Comparison of ENCODE assay signal across 8 mouse cellular contexts in genomic region chr6:89631809-89632562, GRCm38 (mm10). TPM values are rescaled to one million over a fixed set of nuclear protein-coding genes. Genes with fewer than 3 reads are reported as not detected.
DNase-seq lines count a peak whose midpoint lies in the region; ATAC-seq and TF ChIP-seq lines count a peak whose summit lies in the region.

No protein-coding gene starts in this region.

- no peaks in the 10 kb centered on the region for H3K36me3 ChIP-seq in forebrain, postnatal 0 days (ENCODE audit: insufficient read depth)
- no peaks in the 10 kb centered on the region for H3K36me3 ChIP-seq in hindbrain, embryonic 10.5 days

- H3K4me3 ChIP-seq in forebrain, postnatal 0 days (ENCODE audit: low read depth, low read length): no peak overlapping the region
- H3K4me3 ChIP-seq in hindbrain, embryonic 10.5 days: no peak overlapping the region

- H3K9me3 ChIP-seq in forebrain, postnatal 0 days (ENCODE audit: low read length): no peaks in the 10 kb centered on the region
- no peaks in the 10 kb centered on the region for H3K9me3 ChIP-seq in hindbrain, embryonic 10.5 days

- peak; percentile 97 for TF ChIP-seq CTCF in forebrain, postnatal 0 days (IDR thresholded peaks at IDR 0.05; ENCODE audit: low read depth)

- H3K4me1 ChIP-seq in forebrain, postnatal 0 days (ENCODE audit: insufficient read depth): no peaks in the 10 kb centered on the region
- H3K4me1 ChIP-seq in hindbrain, embryonic 10.5 days (replicated peaks): peaks cover 16% of the 10 kb centered on the region

- H3K4me2 ChIP-seq in forebrain, postnatal 0 days (ENCODE audit: low read depth): peak overlapping the region; percentile 39

- no peak overlapping the region for H3K27ac ChIP-seq in forebrain, postnatal 0 days (ENCODE audit: low read depth, low read length)
- no peak overlapping the region for H3K27ac ChIP-seq in hindbrain, embryonic 10.5 days

- peak; percentile 94 for ATAC-seq in forebrain, postnatal 0 days

- DNase-seq in MEL-GATA-1-ER (ENCODE audit: extremely low read depth, low read depth): peak; percentile 59
- DNase-seq in cerebellum, adult 11-12 months: peak; percentile 80
- peak; percentile 92 for DNase-seq in forebrain, postnatal 0 days
- DNase-seq in hindbrain, embryonic 10.5 days (ENCODE audit: low spot score): peak; percentile 68
- DNase-seq in layer of hippocampus, adult 9-11 months: peak; percentile 86
- DNase-seq in lung, postnatal 4 days: peak; percentile 80 to 85
- DNase-seq in right cerebral cortex, adult 18-20 months: peak; percentile 86
- DNase-seq in urinary bladder, postnatal 14 days (ENCODE audit: low spot score): peak; percentile 79

- H3K27me3 ChIP-seq in forebrain, postnatal 0 days (ENCODE audit: insufficient read depth, low read length): no peaks in the 10 kb centered on the region
- H3K27me3 ChIP-seq in hindbrain, embryonic 10.5 days (ENCODE audit: insufficient read depth, poor library complexity, severe bottlenecking): no peaks in the 10 kb centered on the region

- 11% methylated on average over 10 of the region's 10 CpGs for WGBS in forebrain, postnatal 0 days
- 13% methylated on average over 10 of the region's 10 CpGs for WGBS in hindbrain, embryonic 10.5 days

- H3K9ac ChIP-seq in forebrain, postnatal 0 days: no peak overlapping the region

RNA-seq across cellular contexts. Expression of gene Txnrd3, which starts 11.8 kb away (rescaled TPM):
- total RNA-seq in forebrain, postnatal 0 days (2014; rRNA removed): 21.2 and 24.2 TPM in 2 replicates
- polyA plus RNA-seq in forebrain, postnatal 0 days (2015; fragmentation: Nextera tagmentation; extraction: Ambion mirVana): 20.1 and 21.4 TPM in 2 replicates
- polyA plus RNA-seq in hindbrain, embryonic 10.5 days (2016; fragmentation: Nextera tagmentation; extraction: Ambion mirVana): 9.9 and 12.0 TPM in 2 replicates

RNA-seq across cellular contexts. Expression of gene Chchd6, which starts 36.5 kb away (rescaled TPM):
- 159 and 199 TPM in 2 replicates for total RNA-seq in forebrain, postnatal 0 days (2014; rRNA removed)
- polyA plus RNA-seq in forebrain, postnatal 0 days (2015; fragmentation: Nextera tagmentation; extraction: Ambion mirVana): 210 and 211 TPM in 2 replicates
- polyA plus RNA-seq in hindbrain, embryonic 10.5 days (2016; fragmentation: Nextera tagmentation; extraction: Ambion mirVana): 89.0 and 103 TPM in 2 replicates
